Mouse (Mus musculus) megakaryocyte, embryonic 14.5 days (primary cell): ENCODE measurements around the gene Pkdcc. TPM values are rescaled to one million over a fixed set of nuclear protein-coding genes. Genes with fewer than 3 reads are reported as not detected.

Experiments
- H3K27me3 ChIP-seq: replicated peaks from 2 replicates; pipeline ENCODE3; 2012; ENCODE audit warnings: inconsistent platforms
- H3K36me3 ChIP-seq: replicated peaks from 2 replicates; pipeline ENCODE3; 2012; ENCODE audit warnings: low read length, inconsistent platforms, mixed read lengths
- H3K4me1 ChIP-seq: 2 replicates; pipeline ENCODE4 v1.6.1; 2012; ENCODE audit warnings: inconsistent platforms
- H3K4me3 ChIP-seq: replicated peaks from 2 replicates; pipeline ENCODE3; 2012; ENCODE audit warnings: moderate library complexity, mild to moderate bottlenecking, inconsistent platforms
- H3K9me3 ChIP-seq: 2 replicates; pipeline ENCODE4 v1.6.1; 2012; ENCODE audit warnings: inconsistent platforms
- FLI1 ChIP-seq: IDR thresholded peaks from 2 replicates; pipeline ENCODE4 v1.6.1; 2012; ENCODE audit warnings: low read length, inconsistent platforms, mixed read lengths
- GATA1 ChIP-seq: IDR thresholded peaks from 3 replicates; pipeline ENCODE4 v1.6.1; 2012; ENCODE audit warnings: mixed read lengths, low read length, inconsistent platforms, borderline replicate concordance
- polyA plus RNA-seq: library from polyadenylated mRNA; stranded (reverse); fragments of >175 nt; gene quantifications from 2 replicates; pipeline ENCODE4 v1.2.3, GENCODE M21; 2012; ENCODE audit warnings: low replicate concordance; ENCODE audit not compliant: insufficient read depth

Gene Pkdcc
- polyA plus RNA-seq = 9.7 TPM in 1 of 2 replicates, not detected in the other

DNA sequence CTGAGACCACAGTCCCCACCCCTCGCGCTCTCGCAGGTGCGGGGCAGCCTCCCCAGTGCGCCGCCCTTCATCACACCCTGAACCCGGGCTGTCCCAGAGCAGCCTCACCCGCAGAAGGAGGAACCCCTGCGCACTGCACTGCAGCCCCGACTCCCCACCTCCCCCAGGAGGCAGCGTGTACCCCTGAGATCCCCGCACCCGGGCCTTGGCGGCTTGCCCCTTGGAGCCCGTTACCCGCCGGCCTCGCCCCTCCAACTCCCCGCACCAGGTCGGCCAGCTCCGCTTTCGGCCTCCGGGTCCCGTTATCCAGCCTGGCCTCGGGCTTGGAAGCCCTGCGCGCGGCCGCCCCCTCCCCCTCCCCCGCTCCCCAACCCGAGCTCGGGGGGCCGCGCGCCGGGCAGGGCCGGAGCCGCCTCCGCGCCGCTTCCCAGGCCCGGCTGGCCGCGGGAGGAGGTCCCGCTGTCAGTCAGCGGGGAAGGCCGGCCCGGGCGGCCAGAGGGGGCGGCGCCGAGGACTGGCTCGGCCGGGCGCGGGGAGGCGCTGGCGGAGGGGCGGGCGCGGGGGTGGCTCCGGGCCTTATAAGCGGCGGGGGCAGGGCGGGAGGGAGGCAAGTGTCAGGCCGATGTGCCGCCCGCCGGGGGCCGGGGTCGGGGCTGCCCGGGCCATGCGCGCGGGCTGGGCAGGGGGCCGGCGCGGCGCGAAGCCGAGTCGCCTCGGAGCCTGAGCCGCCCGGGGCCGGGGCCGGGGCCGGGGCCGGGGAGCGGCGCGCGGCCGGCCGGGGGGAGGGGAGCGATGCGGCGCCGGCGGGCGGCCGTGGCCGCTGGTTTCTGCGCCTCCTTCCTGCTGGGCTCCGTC is at the start of gene Pkdcc:
Pkdcc (plus strand) TSS at position 619 of the 855 bp plus-strand sequence.
- H3K9me3 ChIP-seq = no peaks in the 10 kb centered on the region
- peaks cover 95% of the 10 kb centered on the region for H3K27me3 ChIP-seq
- H3K36me3 ChIP-seq = no peaks in the 10 kb centered on the region
- TF ChIP-seq FLI1 (no peak), GATA1 (no peak)
- H3K4me3 ChIP-seq = peak within 1 kb of the TSS; percentile 90
- H3K4me1 ChIP-seq = peaks cover 22% of the 10 kb centered on the region

DNA sequence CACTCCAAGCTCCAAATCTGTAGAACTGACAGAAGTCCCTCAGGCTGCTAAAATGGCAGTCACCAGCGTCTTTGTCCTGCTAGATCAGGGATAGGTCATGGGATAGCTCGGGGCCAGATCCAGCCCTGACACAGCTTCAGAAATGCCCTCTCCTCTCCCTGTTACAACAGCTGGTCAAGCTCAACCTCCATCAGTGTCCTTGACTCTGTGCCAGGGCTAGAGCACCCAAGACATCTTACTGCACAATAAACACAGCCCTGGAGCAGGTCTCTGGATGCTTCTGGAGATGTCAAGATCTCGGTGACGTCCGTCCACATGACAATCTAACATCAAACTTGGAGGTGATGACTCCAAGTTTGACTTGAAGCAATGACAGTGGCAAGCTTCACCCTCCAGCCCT is 48.9 kb upstream of the Pkdcc start:
- H3K4me3 ChIP-seq = no peak overlapping the region
- H3K36me3 ChIP-seq = no peaks in the 10 kb centered on the region
- H3K9me3 ChIP-seq = peaks cover 7% of the 10 kb centered on the region
- no peaks in the 10 kb centered on the region for H3K4me1 ChIP-seq
- TF ChIP-seq GATA1 (no peak), FLI1 (no peak)
- peaks cover 8% of the 10 kb centered on the region for H3K27me3 ChIP-seq

DNA sequence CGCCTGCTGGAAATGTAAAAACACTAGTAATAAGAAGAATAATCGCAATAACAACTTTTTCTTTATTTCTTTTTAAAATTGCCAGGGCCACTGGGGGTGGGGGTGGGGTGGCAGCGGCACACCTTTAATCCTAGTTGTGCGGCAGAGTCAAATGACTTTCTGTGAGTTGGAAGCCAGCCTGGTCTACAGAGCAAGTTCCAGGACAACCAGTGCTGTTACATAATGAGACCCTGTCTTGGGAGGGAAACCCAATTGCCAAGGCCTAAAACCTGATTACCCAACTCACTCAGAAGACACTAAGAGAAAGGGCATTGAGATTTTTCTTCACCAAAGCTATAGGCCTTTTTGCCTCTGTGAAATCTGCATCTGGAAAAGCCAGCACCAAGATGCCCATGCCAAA is 38.9 kb upstream of the Pkdcc start:
- Histone ChIP-seq H3K27me3 (no peaks in the 10 kb centered on the region), H3K36me3 (no peaks in the 10 kb centered on the region), H3K4me1 (no peaks in the 10 kb centered on the region), H3K4me3 (no peak overlapping the region), H3K9me3 (peaks cover 25% of the 10 kb centered on the region)
- TF ChIP-seq GATA1 (no peak), FLI1 (no peak)

DNA sequence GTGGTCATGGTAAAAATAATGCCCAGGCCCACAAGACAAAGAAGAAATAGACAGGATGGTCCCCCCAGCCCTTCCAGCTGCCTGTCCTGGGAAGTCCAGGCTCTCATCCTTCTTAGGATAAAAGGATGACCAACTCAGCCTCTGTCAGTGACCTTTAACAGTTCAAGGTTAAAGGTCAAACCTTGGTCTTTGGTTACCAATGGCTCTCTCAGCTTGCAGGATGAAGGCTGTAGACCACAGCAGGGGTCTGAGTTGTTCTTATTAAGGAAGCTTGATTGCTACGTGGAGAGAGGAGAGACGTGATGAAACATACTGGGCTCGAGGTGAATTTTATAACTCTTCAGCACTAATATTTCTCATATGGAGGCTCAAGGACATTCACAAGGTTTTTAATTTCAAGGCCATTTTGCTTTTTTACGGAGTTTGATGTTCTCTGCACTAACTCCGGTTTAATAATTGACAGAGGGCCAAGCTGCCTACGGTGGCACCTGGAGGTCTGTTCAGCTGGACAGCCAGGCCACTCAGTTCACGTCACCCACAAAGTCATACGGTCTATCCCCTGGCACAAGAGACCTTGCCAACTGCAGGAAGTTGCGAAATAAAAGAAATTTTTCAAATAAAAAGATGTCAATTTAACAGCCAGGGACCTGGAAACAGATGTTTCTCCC is 36.5 kb upstream of the Pkdcc start:
- H3K9me3 ChIP-seq = 0 out of 2 replicates have a peak, but pooled peaks cover 8% of the 10 kb centered on the region
- no peak for TF ChIP-seq GATA1
- TF ChIP-seq FLI1 = no peak
- no peaks in the 10 kb centered on the region for H3K36me3 ChIP-seq

DNA sequence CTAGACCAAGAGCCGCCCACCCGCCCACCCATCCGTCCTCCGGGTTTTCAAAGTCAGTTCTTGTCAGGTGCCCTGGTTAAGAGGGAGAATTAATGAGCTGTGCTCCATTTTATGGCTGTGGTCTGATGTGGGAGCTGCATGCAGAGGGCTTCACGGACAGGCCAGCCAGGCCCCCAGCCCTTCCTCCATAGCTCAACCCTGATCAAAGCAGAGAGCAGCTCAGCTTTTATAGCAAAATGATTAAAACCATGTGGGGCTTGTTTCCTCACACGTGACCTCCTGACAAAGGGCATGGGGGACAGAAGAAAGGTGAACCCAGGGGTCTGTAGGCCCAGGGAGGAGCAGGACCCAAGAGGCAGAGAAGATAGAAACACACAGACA is 36.0 kb upstream of the Pkdcc start:
- TF ChIP-seq GATA1 = no peak
- no peak for TF ChIP-seq FLI1
- Histone ChIP-seq H3K36me3 (no peaks in the 10 kb centered on the region), H3K27me3 (peaks cover 6% of the 10 kb centered on the region), H3K4me1 (no peaks in the 10 kb centered on the region), H3K9me3 (0 out of 2 replicates have a peak, but pooled peaks cover 7% of the 10 kb centered on the region), H3K4me3 (no peak overlapping the region)

More for the DNA sequence above, 36.5 kb upstream of the Pkdcc start:
- H3K4me1 ChIP-seq = no peaks in the 10 kb centered on the region
- H3K4me3 ChIP-seq = no peak overlapping the region
- H3K27me3 ChIP-seq = peaks cover 6% of the 10 kb centered on the region

DNA sequence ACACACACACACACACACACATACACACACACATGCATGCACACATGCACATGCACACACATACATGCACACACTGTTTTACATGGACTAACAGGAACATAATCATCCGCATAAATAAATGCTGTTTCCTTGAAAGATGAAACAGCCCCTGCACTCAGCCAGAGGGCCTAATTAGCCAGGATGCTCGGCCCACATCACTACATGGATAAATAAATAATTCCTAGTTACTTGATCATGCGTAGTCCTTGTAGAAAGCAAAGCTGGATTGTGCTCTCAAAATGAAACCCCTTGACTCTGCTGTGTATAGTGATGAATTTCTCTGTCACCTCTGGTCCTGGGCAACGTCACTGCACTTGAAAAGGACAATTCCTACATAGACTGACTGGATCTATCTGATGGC is 35.5 kb upstream of the Pkdcc start:
- H3K36me3 ChIP-seq = no peaks in the 10 kb centered on the region
- peaks cover 6% of the 10 kb centered on the region for H3K27me3 ChIP-seq
- no peaks in the 10 kb centered on the region for H3K4me1 ChIP-seq
- no peak overlapping the region for H3K4me3 ChIP-seq
- H3K9me3 ChIP-seq = peaks cover 10% of the 10 kb centered on the region; the same call in 1 of the 2 replicates
- no peak for TF ChIP-seq GATA1
- no peak for TF ChIP-seq FLI1

DNA sequence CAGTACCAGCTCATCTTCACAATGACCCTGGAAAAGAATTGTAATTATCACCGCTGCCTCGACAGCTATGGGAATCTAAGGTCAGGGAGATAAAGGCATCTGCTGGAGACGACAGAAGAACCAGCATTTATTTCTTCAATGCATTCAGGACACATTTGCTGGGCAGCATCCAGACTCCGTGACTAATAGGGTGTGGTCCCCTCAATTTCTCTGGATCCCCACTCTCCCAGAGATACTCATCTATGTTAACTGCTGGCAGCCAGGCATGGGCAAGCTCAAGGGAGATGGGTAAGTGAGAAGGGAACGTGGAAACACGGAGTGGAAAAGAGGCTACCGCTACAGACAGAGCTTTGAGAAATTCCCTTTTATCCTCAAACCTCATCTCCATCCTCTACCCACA is 34.0 kb upstream of the Pkdcc start:
- Histone ChIP-seq H3K4me3 (no peak overlapping the region), H3K27me3 (peaks cover 6% of the 10 kb centered on the region), H3K4me1 (no peaks in the 10 kb centered on the region), H3K9me3 (peaks cover 15% of the 10 kb centered on the region), H3K36me3 (no peaks in the 10 kb centered on the region)
- TF ChIP-seq FLI1 = no peak
- TF ChIP-seq GATA1 = no peak

DNA sequence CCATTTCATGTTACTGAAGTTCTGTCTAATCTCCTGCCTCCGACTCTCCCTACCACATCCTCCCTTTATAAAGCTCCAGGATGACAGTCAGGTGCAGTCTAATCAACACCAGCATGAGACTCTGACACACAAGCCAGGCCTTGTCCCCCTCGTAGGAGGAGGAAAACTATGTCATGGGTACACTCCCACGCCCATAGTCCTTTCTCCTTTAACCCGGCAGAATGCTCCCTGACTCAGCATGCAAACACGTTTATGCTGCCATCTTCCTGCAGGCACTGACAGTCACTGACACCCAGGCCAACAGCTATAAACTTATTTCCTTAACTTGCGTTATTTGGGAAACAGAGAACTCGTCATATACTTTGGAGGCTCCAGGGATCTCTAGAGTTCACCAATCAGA is 33.5 kb upstream of the Pkdcc start:
- no peaks in the 10 kb centered on the region for H3K36me3 ChIP-seq
- TF ChIP-seq GATA1 = no peak
- no peak for TF ChIP-seq FLI1
- H3K27me3 ChIP-seq = peaks cover 6% of the 10 kb centered on the region
- H3K4me1 ChIP-seq = no peaks in the 10 kb centered on the region
- H3K4me3 ChIP-seq = no peak overlapping the region
- H3K9me3 ChIP-seq = peaks cover 15% of the 10 kb centered on the region

DNA sequence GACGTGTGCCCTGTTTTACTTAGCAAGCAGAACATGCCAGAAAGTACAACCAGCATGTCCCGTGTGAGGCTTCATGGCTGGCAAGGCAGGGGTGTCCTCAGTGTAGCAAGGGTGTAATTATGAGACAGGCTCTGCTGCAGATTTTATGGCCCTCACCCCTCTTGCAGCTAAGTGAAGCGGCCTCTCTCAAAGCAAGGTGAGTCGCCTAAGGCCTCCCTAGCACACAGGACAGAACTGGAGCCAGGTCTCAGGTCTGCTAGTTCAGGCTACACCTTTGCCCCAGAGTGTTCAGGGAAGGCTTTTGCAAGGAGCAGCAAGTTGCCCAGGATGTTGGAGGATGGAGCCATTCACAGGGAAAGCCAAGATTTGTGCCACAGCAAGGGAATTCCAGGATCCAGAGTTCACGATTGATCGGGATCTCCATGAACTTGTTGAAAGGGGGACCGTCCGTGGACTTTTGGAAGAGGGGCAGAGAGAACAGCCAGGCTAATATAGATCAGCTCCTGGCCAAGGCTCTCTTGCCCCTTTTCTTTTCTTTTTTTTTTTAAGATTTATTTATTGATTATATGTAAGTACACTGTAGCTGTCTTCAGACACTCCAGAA is 32.9 kb upstream of the Pkdcc start:
- peaks cover 8% of the 10 kb centered on the region for H3K27me3 ChIP-seq
- no peak overlapping the region for H3K4me3 ChIP-seq
- no peak for TF ChIP-seq GATA1
- TF ChIP-seq FLI1 = no peak
- H3K9me3 ChIP-seq = peaks cover 15% of the 10 kb centered on the region
- H3K36me3 ChIP-seq = no peaks in the 10 kb centered on the region
- no peaks in the 10 kb centered on the region for H3K4me1 ChIP-seq
